Mouse (Mus musculus) CH12.LX (cell line): ENCODE data around the gene C130032M10Rik. TPM values are rescaled to one million over a fixed set of nuclear protein-coding genes. Genes with fewer than 3 reads are reported as not detected.

Experiments
- DNase-seq: peaks from one replicate; pipeline ENCODE4 v3.0.0-alpha.2; 2013; ENCODE audit errors: extremely low read depth
- H3K27ac ChIP-seq: 2 replicates; pipeline ENCODE4 v1.5.1; 2012; ENCODE audit warnings: low read depth, mild to moderate bottlenecking, control low read depth, moderate library complexity; ENCODE audit not compliant: insufficient read depth
- H3K27me3 ChIP-seq: replicated peaks from 2 replicates; pipeline ENCODE3; 2012; ENCODE audit warnings: inconsistent platforms
- H3K36me3 ChIP-seq, 2 experiments: replicated peaks in 1 of 2; 2 replicates each; pipeline versions ENCODE3 to v1.6.1; 2012; ENCODE audit warnings: inconsistent platforms in 1 of 2, low read length in 1 of 2, mild to moderate bottlenecking in 1 of 2, mixed read lengths in 1 of 2, moderate library complexity in 1 of 2; ENCODE audit not compliant: control insufficient read depth in 1 of 2, insufficient read depth in 1 of 2
- H3K4me1 ChIP-seq, 2 experiments: 2 replicates each; pipeline ENCODE4 v1.6.1; 2012; ENCODE audit warnings: inconsistent platforms in 1 of 2, moderate library complexity in 1 of 2; ENCODE audit not compliant: insufficient read depth in 2 of 2, control insufficient read depth in 1 of 2
- H3K4me2 ChIP-seq: 2 replicates; pipeline ENCODE4 v1.6.1; 2012; ENCODE audit warnings: low read depth, mild to moderate bottlenecking, control low read depth; ENCODE audit not compliant: poor library complexity, insufficient read depth, severe bottlenecking
- H3K4me3 ChIP-seq, 3 experiments: fragments of 150-350 bp in 1 of 3; sonication (generic) in 1 of 3; replicated peaks in 1 of 3; 2 replicates each; pipeline versions ENCODE3 to v1.5.1; 2011 to 2012; ENCODE audit warnings: low read depth in 2 of 3, low read length in 2 of 3, mild to moderate bottlenecking in 2 of 3, moderate library complexity in 2 of 3, control low read depth in 1 of 3, improper control_type of control experiment in 1 of 3, inconsistent platforms in 1 of 3, mixed read lengths in 1 of 3; ENCODE audit not compliant: poor library complexity in 1 of 3
- H3K79me2 ChIP-seq: replicated peaks from 2 replicates; pipeline ENCODE4 v1.6.1; 2012; ENCODE audit warnings: mild to moderate bottlenecking, moderate library complexity; ENCODE audit not compliant: control insufficient read depth, poor library complexity, insufficient read depth, severe bottlenecking; ENCODE audit errors: extremely low read depth
- H3K9ac ChIP-seq: 2 replicates; pipeline ENCODE4 v1.6.1; 2012; ENCODE audit warnings: low read depth, mild to moderate bottlenecking, control low read depth, moderate library complexity; ENCODE audit not compliant: insufficient read depth
- H3K9me3 ChIP-seq: replicated peaks from 2 replicates; pipeline ENCODE3; 2012; ENCODE audit warnings: low read length, inconsistent platforms, mixed read lengths
- BHLHE40 ChIP-seq: IDR thresholded peaks from 2 replicates; pipeline ENCODE4 v1.6.1; 2011; ENCODE audit warnings: mild to moderate bottlenecking, low read depth, low read length, improper control_type of control experiment
- CHD2 ChIP-seq: IDR thresholded peaks from 2 replicates; pipeline ENCODE4 v1.6.1; 2011; ENCODE audit warnings: low read length, improper control_type of control experiment
- CTCF ChIP-seq, 2 experiments: IDR thresholded peaks in 1 of 2; conservative IDR thresholded peaks in 1 of 2; 2 replicates each; pipeline ENCODE4 v1.5.1; 2011 to 2012; ENCODE audit warnings: low read depth in 2 of 2, low read length in 2 of 2, improper control_type of control experiment in 1 of 2, inconsistent platforms in 1 of 2, mild to moderate bottlenecking in 1 of 2, moderate library complexity in 1 of 2
- ELF1 ChIP-seq: IDR thresholded peaks from 2 replicates; pipeline ENCODE4 v1.6.1; 2014; ENCODE audit warnings: low read depth, mild to moderate bottlenecking, inconsistent platforms, low read length, improper control_type of control experiment
- EP300 ChIP-seq: IDR thresholded peaks from 2 replicates; pipeline ENCODE4 v1.6.1; 2011; ENCODE audit warnings: low read length, improper control_type of control experiment
- ETS1 ChIP-seq: conservative IDR thresholded peaks from 2 replicates; pipeline ENCODE4 v1.6.1; 2012; ENCODE audit warnings: low read depth, mild to moderate bottlenecking, inconsistent platforms, low read length, improper control_type of control experiment, moderate library complexity
- GABPA ChIP-seq: IDR thresholded peaks from 2 replicates; pipeline ENCODE4 v1.6.1; 2012; ENCODE audit warnings: low read depth, low read length, improper control_type of control experiment, inconsistent platforms; ENCODE audit not compliant: insufficient replicate concordance
- HCFC1 ChIP-seq: IDR thresholded peaks from 2 replicates; pipeline ENCODE4 v1.6.1; 2012; ENCODE audit warnings: low read depth, mild to moderate bottlenecking, inconsistent platforms, low read length, improper control_type of control experiment
- IRF4 ChIP-seq: IDR thresholded peaks from 2 replicates; pipeline ENCODE4 v1.6.1; 2014; ENCODE audit warnings: low read depth, mild to moderate bottlenecking, inconsistent platforms, low read length, improper control_type of control experiment
- JUN ChIP-seq: IDR thresholded peaks from 2 replicates; pipeline ENCODE4 v1.6.1; 2011; ENCODE audit warnings: low read depth, mild to moderate bottlenecking, low read length, improper control_type of control experiment, moderate library complexity; ENCODE audit not compliant: insufficient read depth
- JUND ChIP-seq: conservative IDR thresholded peaks from 2 replicates; pipeline ENCODE4 v1.6.1; 2011; ENCODE audit warnings: low read depth, low read length, improper control_type of control experiment
- KAT2A ChIP-seq: IDR thresholded peaks from 2 replicates; pipeline ENCODE4 v1.6.1; 2012; ENCODE audit warnings: low read length, improper control_type of control experiment, inconsistent platforms; ENCODE audit not compliant: insufficient replicate concordance
- MAFK ChIP-seq: IDR thresholded peaks from 2 replicates; pipeline ENCODE4 v1.6.1; 2011; ENCODE audit warnings: low read length, improper control_type of control experiment; ENCODE audit not compliant: insufficient replicate concordance
- MAX ChIP-seq: IDR thresholded peaks from 2 replicates; pipeline ENCODE4 v1.6.1; 2011; ENCODE audit warnings: low read length, improper control_type of control experiment
- MAZ ChIP-seq: IDR thresholded peaks from 2 replicates; pipeline ENCODE4 v1.6.1; 2012; ENCODE audit warnings: low read depth, mild to moderate bottlenecking, inconsistent platforms, low read length, improper control_type of control experiment, moderate library complexity
- MEF2A ChIP-seq: IDR thresholded peaks from 2 replicates; pipeline ENCODE4 v1.6.1; 2014; ENCODE audit warnings: low read depth, mild to moderate bottlenecking, inconsistent platforms, low read length, improper control_type of control experiment, borderline replicate concordance
- MXI1 ChIP-seq: IDR thresholded peaks from 2 replicates; pipeline ENCODE4 v1.6.1; 2011; ENCODE audit warnings: mild to moderate bottlenecking, low read depth, low read length, improper control_type of control experiment
- MYC ChIP-seq: IDR thresholded peaks from 2 replicates; pipeline ENCODE4 v1.6.1; 2011; ENCODE audit warnings: low read depth, mild to moderate bottlenecking, improper control_type of control experiment, low read length
- NELFE ChIP-seq: IDR thresholded peaks from 2 replicates; pipeline ENCODE4 v1.6.1; 2011; ENCODE audit warnings: low read depth, low read length, improper control_type of control experiment
- NRF1 ChIP-seq: IDR thresholded peaks from 2 replicates; pipeline ENCODE4 v1.6.1; 2014; ENCODE audit warnings: low read depth, mild to moderate bottlenecking, inconsistent platforms, low read length, improper control_type of control experiment, moderate library complexity
- PAX5 ChIP-seq: IDR thresholded peaks from 2 replicates; pipeline ENCODE4 v1.6.1; 2012; ENCODE audit warnings: low read length, inconsistent platforms, mixed read lengths
- POLR2A ChIP-seq: IDR thresholded peaks from 2 replicates; pipeline ENCODE4 v1.6.1; 2011; ENCODE audit warnings: low read depth, mild to moderate bottlenecking, improper control_type of control experiment, low read length
- RAD21 ChIP-seq: IDR thresholded peaks from 2 replicates; pipeline ENCODE4 v1.6.1; 2011; ENCODE audit warnings: low read depth, mild to moderate bottlenecking, low read length, improper control_type of control experiment, moderate library complexity
- RCOR1 ChIP-seq: conservative IDR thresholded peaks from 2 replicates; pipeline ENCODE4 v1.6.1; 2012; ENCODE audit warnings: low read depth, mild to moderate bottlenecking, inconsistent platforms, low read length, improper control_type of control experiment
- SIN3A ChIP-seq: IDR thresholded peaks from 2 replicates; pipeline ENCODE4 v1.6.1; 2012; ENCODE audit warnings: low read length, improper control_type of control experiment, inconsistent platforms
- TBP ChIP-seq: conservative IDR thresholded peaks from 2 replicates; pipeline ENCODE4 v1.6.1; 2011; ENCODE audit warnings: low read depth, low read length, improper control_type of control experiment
- TCF12 ChIP-seq: IDR thresholded peaks from 2 replicates; pipeline ENCODE4 v1.6.1; 2014; ENCODE audit warnings: low read depth, mild to moderate bottlenecking, inconsistent platforms, low read length, improper control_type of control experiment
- USF1 ChIP-seq: IDR thresholded peaks from 2 replicates; pipeline ENCODE4 v1.6.1; 2014; ENCODE audit warnings: low read depth, mild to moderate bottlenecking, inconsistent platforms, low read length, improper control_type of control experiment
- USF2 ChIP-seq: conservative IDR thresholded peaks from 2 replicates; pipeline ENCODE4 v1.6.1; 2011; ENCODE audit warnings: low read depth, low read length, improper control_type of control experiment
- ZC3H11A ChIP-seq: IDR thresholded peaks from 2 replicates; pipeline ENCODE4 v1.6.1; 2012; ENCODE audit warnings: low read depth, mild to moderate bottlenecking, inconsistent platforms, low read length, improper control_type of control experiment
- dilution Hi-C: fragments of 300-500 bp; cut with MboI; formaldehyde crosslinking; loops from 2 replicates; pipeline ENCODE4 v1.14.3; 2020; ENCODE audit warnings: low sequenced_read_pairs; ENCODE audit not compliant: extremely low pct_unique_long_range_greater_than_20kb, extremely low pct_ligation_motif_present
- in situ Hi-C: fragments of 300-500 bp; cut with MboI; formaldehyde crosslinking; loops from 3 replicates; pipeline ENCODE4 v1.14.3; 2019; ENCODE audit warnings: low sequenced_read_pairs, low pct_ligation_motif_present, low pct_unique_long_range_greater_than_20kb, mixed read lengths
- polyA plus RNA-seq: library from polyadenylated mRNA; unstranded; fragments of >175 nt; gene quantifications from 2 replicates; pipeline ENCODE4 v1.2.1, GENCODE M21; 2012; ENCODE audit warnings: low read depth; ENCODE audit not compliant: insufficient read length
- total RNA-seq, 2 experiments: library from RNA; depleted of rRNA; stranded (reverse); fragments of 300-350 nt in 1 of 2; fragments of >200 nt in 1 of 2; gene quantifications; 2 replicates each; pipeline ENCODE4 v1.2.3; 2012 to 2014

The C130032M10Rik gene
- total and polyA plus RNA-seq, 3 experiments = not detected

DNA sequence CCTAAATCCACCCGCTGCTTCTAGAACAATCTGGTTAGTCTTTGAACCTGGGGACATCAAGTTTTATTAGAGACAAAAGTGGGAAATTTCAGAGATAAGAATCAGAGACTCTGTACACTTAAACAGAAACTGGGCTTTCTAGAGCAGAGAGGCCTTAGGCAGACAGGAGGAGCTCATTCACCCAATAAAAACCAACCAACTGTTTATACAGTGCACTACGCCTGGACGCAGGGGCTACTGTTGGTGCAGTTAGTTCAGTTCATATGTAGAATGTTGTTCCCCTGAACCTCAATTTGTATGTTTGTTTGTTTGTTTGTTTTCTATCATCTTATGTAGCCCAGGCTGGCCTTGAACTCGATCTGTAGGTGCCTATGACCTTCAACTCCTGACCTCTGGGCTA is 28.7 kb upstream of the C130032M10Rik start:
- peaks cover 0 to 2% of the 10 kb centered on the region in 2 experiments for H3K36me3 ChIP-seq
- no peaks in the 10 kb centered on the region for H3K27me3 ChIP-seq
- no peak overlapping the region for H3K9ac ChIP-seq
- in situ Hi-C loops (loop anchor here (25.0 kb wide), 1 partner anchor 175 kb away; no protein-coding TSS in a partner anchor), dilution Hi-C loops (no loop called here)
- H3K4me3 ChIP-seq = no peak overlapping the region
- DNase-seq = no peak
- no peak overlapping the region for H3K27ac ChIP-seq
- no peaks in the 10 kb centered on the region for H3K79me2 ChIP-seq
- peaks cover 17 to 32% of the 10 kb centered on the region in 2 experiments for H3K4me1 ChIP-seq
- peaks cover 3% of the 10 kb centered on the region for H3K9me3 ChIP-seq
- H3K4me2 ChIP-seq = no peak overlapping the region
- TF ChIP-seq CTCF (conservative IDR thresholded peaks at IDR 0.05 in 1 of 2, IDR thresholded peaks at IDR 0.05 in 1 of 2; ENCODE audit: low read depth in 2 of 2, low read length in 2 of 2) = no peak
- TF ChIP-seq BHLHE40 = no peak
- TF ChIP-seq HCFC1 = no peak
- no peak for TF ChIP-seq MAX
- TF ChIP-seq RCOR1 = no peak
- TF ChIP-seq KAT2A = no peak
- no peak for TF ChIP-seq TBP
- TF ChIP-seq ZC3H11A = no peak
- TF ChIP-seq NRF1 = no peak
- no peak for TF ChIP-seq MAZ
- TF ChIP-seq CHD2 = no peak
- no peak for TF ChIP-seq POLR2A
- TF ChIP-seq SIN3A = no peak
- no peak for TF ChIP-seq MXI1
- TF ChIP-seq MYC = no peak
- TF ChIP-seq ETS1 = no peak
- no peak for TF ChIP-seq PAX5
- TF ChIP-seq ELF1 = no peak
- TF ChIP-seq RAD21 = no peak

DNA sequence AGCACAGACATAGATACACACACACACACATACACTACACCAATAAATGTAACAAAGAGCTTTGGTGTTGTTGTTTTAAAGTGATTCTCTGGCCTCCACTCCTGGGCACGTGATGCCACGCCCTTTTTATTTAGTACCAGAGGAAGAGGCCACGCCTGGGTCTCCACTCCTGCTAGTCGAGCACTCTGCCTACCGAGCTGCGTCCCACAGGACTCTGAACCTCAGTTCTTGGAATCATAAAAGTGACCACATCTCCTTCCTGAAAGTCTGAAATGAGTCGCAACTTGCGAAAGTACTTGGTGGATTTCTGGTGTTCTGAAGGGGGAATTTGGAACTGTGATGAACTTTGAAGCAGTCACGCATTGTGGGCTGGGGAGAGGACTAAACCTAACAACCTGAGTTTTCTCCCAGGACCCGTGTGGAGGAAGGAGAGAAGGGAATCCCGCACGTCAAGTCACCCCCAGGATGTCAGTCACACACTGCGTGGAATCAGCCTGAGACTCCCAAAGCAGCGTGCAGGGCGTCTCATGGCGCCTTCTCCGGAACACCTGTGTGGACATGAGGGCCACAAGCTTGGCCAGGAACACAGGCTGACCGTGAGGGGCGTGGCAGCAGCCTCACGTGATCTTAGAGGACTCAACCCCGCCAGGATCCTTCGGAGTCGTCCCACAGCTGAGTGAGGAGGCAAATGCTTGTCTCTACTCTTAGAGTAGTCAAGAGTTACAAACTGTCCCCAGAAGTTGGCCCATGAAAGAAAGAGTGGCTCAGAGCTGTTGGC is 27.8 kb upstream of the C130032M10Rik start:
- H3K9me3 ChIP-seq = peaks cover 3% of the 10 kb centered on the region
- in situ Hi-C loops = loop anchor here (25.0 kb wide), 1 partner anchor 175 kb away; no protein-coding TSS in a partner anchor
- no peak overlapping the region for H3K4me3 ChIP-seq
- H3K27me3 ChIP-seq = no peaks in the 10 kb centered on the region
- dilution Hi-C loops = no loop called here
- peaks cover 0 to 2% of the 10 kb centered on the region in 2 experiments for H3K36me3 ChIP-seq
- peak overlapping the region; percentile 12; the same call in 1 of the 2 replicates for H3K4me2 ChIP-seq
- no peak overlapping the region for H3K9ac ChIP-seq
- no peak for DNase-seq
- TF ChIP-seq RCOR1 (peak; percentile 59; the same call in 1 of the 2 replicates), BHLHE40 (peak; percentile 95), CHD2 (peak; percentile 38; the same call in 1 of the 2 replicates), EP300 (peak; percentile 84), NELFE (no peak), MEF2A (peak; percentile 65; the same call in 1 of the 2 replicates), USF1 (peak; percentile 62), MAFK (peak; percentile 40; the same call in 1 of the 2 replicates), ETS1 (peak; percentile 58), IRF4 (peak; percentile 93), USF2 (peak; percentile 52), MAZ (no peak), MYC (no peak), JUN (peak; percentile 59; the same call in 1 of the 2 replicates), GABPA (no peak), MAX (peak; percentile 64; the same call in 1 of the 2 replicates), JUND (peak; percentile 65; the same call in 1 of the 2 replicates), TCF12 (peak; percentile 57; the same call in 1 of the 2 replicates)
- TF ChIP-seq, all 38 proteins: peak for 14
- Histone ChIP-seq H3K27ac (no peak overlapping the region), H3K79me2 (no peaks in the 10 kb centered on the region), H3K4me1 (peaks cover 24 to 40% of the 10 kb centered on the region in 2 experiments)
